Mouse (Mus musculus): ENCODE measurements around the gene Cyp2ab1.
"Not testable (repeated sequence)": the region's sequence is repeated elsewhere in the genome, so short reads cannot be mapped to it uniquely, and the experiment has no call there.

Cyp2ab1 gene

GRCm38 (mm10) chr16:20325286-20325685 is at the start of gene Cyp2ab1:
Gene Cyp2ab1, minus strand, starts transcription at chr16:20325404.
- in situ Hi-C loops (cut with MboI, MseI): no loop called here

GRCm38 (mm10) chr16:20371731-20372130 is 46.5 kb upstream of the Cyp2ab1 start:
- in situ Hi-C loops (cut with MboI, MseI): no loop called here

DNA sequence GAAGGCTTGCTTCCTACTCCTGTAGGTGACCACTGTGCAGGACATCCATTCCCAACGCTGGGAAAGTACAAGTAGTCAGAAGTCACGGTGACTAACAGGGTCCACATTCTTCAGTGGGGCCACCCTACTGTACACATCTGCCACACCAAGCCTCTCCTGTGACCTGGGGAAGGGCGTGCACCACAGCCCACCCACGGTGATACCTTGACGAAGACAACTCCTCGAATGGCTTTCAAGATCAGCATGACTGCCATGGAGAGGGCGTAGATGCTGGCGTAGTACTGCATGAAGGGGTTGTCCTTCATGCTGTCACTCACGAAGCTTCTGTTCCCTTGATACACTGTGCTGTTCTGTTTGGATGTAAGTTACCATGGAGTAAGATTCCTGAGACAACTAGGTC is 43.0 kb upstream of the Cyp2ab1 start:
- in situ Hi-C loops (cut with MboI, MseI): no loop called here

DNA sequence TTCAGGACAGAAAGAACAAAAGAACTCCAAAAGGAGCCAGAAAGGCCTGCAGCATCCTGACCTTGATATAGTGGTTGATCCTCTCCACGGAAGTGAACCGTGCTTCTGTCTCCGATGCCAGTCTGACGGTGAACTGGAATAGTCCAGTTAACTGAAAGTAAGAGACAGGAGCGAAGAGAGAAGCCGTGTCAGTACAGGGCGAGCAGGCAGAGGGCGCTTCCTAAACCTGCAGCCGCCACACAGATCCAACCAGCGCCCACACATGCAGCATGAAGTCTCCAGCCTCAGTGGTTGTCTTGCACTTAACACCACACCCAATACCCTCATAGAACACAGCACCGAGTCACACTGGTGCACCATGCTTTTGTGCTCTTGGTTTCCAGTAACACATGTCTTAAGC is 36.9 kb upstream of the Cyp2ab1 start:
- in situ Hi-C loops (cut with MboI, MseI): no loop called here

GRCm38 (mm10) chr16:20361496-20361895 is 36.3 kb upstream of the Cyp2ab1 start:
- in situ Hi-C loops (cut with MboI, MseI): not testable (repeated sequence)

GRCm38 (mm10) chr16:20359643-20360295 is 34.6 kb upstream of the Cyp2ab1 start:
- in situ Hi-C loops (cut with MboI, MseI): no loop called here

GRCm38 (mm10) chr16:20357837-20358236 is 32.6 kb upstream of the Cyp2ab1 start:
- in situ Hi-C loops (cut with MboI, MseI): no loop called here

GRCm38 (mm10) chr16:20354762-20355161 is 29.6 kb upstream of the Cyp2ab1 start:
- in situ Hi-C loops (cut with MboI, MseI): no loop called here

- in situ Hi-C loops (cut with MboI, MseI): no loop called here
Measured at GRCm38 (mm10) chr16:20354011-20354410, 28.8 kb upstream of the Cyp2ab1 start.

- in situ Hi-C loops (cut with MboI, MseI): loop anchor here in 1 of 2 experiments (10.0 kb wide), 1 partner anchor 1759 kb away; no protein-coding TSS in a partner anchor
Measured at GRCm38 (mm10) chr16:20345464-20345863, 20.3 kb upstream of the Cyp2ab1 start.

DNA sequence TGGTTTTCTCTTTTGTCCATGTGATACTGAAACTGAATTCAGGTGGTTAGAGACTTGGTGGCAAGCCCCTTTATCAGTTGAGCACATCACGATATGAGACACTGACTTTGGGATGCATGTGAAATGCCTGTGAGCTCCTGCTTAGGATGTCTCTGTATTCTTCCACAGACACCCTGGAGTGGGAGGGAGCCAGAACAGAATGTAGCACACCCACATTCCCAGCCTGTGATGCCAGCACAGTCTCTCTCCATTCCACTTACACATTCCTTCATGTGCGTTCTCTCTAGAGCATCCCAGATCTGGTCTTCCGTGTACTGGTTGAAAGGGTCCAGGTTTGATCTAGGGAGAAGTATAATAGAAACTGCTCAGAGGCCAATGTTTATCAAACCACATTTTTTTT is 13.4 kb upstream of the Cyp2ab1 start:
- in situ Hi-C loops (cut with MboI, MseI): no loop called here

DNA sequence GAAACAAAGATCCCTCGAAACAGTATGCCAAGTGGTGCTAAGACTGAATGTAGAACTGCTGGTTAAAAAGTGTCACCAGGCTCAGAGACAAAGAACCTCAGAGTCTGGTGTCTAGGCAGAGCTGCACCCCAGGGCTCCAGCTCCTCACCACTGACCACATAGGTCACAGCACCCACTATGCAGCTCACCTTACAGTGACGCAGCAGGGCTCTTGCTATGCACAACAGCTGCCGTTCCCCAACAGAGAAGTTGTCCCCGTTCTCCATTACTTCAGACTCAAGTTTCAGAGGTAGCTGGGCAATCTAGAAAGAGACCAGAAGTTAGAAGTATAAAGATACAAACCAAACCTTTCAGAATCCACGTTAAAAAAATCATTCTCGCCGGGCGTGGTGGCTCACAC is 9.7 kb upstream of the Cyp2ab1 start:
- in situ Hi-C loops (cut with MboI, MseI): no loop called here

- in situ Hi-C loops (cut with MboI, MseI): no loop called here
Measured at GRCm38 (mm10) chr16:20328306-20328705, 3.1 kb upstream of the Cyp2ab1 start.

DNA sequence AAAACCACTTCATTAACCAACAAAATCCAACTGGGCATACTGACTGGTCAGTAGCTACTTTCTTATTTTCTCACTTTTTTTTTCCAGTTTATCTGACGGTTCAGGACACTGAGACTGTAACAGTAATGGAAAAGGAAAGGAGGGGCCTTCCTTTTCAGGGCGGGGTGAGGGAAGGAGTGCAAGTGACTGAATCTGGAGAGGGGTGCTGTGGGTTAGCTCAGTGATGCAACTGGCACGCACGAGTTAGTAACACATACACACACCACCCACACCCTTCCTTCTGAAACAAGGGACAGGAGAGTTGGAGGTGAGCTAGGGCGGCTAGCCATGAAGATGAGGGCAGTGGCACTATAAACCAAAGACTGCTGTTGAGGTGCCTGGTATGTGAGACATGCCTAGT is 1.3 kb downstream of the Cyp2ab1 start:
- in situ Hi-C loops (cut with MboI, MseI): no loop called here

GRCm38 (mm10) chr16:20322274-20322673 is 2.9 kb downstream of the Cyp2ab1 start:
- in situ Hi-C loops (cut with MboI, MseI): no loop called here

GRCm38 (mm10) chr16:20316770-20317169 is 8.4 kb downstream of the Cyp2ab1 start:
- in situ Hi-C loops (cut with MboI, MseI): loop anchor here in 1 of 2 experiments (10.0 kb wide), 1 partner anchor 158 kb away; no protein-coding TSS in a partner anchor

GRCm38 (mm10) chr16:20315266-20315665 is 9.9 kb downstream of the Cyp2ab1 start:
- in situ Hi-C loops (cut with MboI, MseI): loop anchor here in 1 of 2 experiments (10.0 kb wide), 1 partner anchor 160 kb away; no protein-coding TSS in a partner anchor

- in situ Hi-C loops (cut with MboI, MseI): loop anchor here in 1 of 2 experiments (10.0 kb wide), 1 partner anchor 163 kb away; no protein-coding TSS in a partner anchor
Measured at GRCm38 (mm10) chr16:20312272-20312671, 12.9 kb downstream of the Cyp2ab1 start.

DNA sequence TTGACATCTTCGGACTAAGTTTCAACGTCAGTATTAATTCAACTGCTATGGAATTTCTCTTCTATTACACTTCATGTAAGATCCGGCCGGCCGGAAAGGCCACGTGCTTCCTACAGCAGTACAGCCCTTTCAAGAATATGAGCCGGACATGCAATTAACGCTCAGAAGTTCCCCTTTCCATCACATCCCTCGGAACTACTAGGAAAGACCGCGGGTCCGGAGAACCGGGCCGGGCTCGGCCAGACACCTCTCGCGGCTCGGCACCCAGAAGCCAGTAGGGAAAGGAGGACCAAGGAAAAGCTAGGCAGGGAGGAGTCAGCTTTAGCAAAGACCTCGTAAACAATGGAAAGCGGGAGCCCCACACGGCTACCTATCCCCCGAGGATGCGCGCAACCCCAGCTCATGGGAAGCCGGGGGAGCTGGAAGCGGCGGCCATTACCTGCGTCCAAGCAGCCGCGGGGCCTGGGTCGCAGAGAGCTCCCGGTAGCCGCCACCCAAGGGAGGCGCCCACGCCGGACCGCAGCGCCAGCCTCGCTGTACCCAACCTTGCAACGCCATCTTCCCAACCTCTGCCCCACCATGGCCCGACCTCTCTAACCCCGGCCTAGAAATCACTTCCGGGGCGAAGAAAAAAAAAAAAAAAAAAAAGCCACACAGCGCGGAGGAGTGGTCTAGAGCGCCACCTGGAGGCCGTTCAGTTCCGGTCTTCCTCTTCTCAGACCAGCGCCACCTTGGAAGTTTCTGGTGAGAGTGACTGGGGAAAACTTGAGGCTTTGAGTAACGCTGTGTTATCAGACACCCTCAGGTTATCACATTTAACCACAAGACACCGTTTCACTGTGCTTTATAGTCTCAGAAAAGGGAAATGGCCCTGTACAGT is 23.2 kb downstream of the Cyp2ab1 start, which contains the start of gene Parl:
TSS of gene Parl (minus strand) at position 618 of the 880 bp plus-strand sequence.
- in situ Hi-C loops (cut with MboI, MseI): no loop called here

DNA sequence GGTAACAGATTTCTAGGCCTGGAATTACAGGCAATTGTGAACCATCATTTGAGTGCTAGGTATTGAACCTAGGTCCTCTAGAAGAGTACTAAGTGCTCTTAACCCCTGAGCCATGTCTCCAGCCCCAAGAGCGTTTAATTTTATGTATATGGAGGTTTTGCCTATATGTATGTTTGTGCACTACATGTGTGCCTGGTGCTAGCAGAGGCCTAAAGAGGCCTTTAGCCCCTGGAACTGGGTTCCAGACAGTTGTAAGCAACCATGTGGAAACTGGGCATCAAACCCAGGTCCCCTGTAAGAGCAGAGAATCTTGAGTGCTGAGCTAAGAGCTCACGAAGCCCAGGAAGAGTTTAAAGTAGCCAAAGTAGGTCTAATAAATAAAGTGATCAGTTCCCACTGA is 25.1 kb downstream of the Cyp2ab1 start:
- in situ Hi-C loops (cut with MboI, MseI): no loop called here

- in situ Hi-C loops (cut with MboI, MseI): no loop called here
Measured at GRCm38 (mm10) chr16:20280238-20280637, 45.0 kb downstream of the Cyp2ab1 start.

GRCm38 (mm10) chr16:20279395-20279794 is 45.8 kb downstream of the Cyp2ab1 start:
- in situ Hi-C loops (cut with MboI, MseI): no loop called here

All from T-helper 17 cell (primary cell).